Mouse (Mus musculus): Measurements from ENCODE around the gene Lrrc8a. TPM values are rescaled to one million over a fixed set of nuclear protein-coding genes. Genes with fewer than 3 reads are reported as not detected.

Lrrc8a gene
- polyA plus RNA-seq, 1 experiment from 2014 or later, result 42.5 TPM

DNA sequence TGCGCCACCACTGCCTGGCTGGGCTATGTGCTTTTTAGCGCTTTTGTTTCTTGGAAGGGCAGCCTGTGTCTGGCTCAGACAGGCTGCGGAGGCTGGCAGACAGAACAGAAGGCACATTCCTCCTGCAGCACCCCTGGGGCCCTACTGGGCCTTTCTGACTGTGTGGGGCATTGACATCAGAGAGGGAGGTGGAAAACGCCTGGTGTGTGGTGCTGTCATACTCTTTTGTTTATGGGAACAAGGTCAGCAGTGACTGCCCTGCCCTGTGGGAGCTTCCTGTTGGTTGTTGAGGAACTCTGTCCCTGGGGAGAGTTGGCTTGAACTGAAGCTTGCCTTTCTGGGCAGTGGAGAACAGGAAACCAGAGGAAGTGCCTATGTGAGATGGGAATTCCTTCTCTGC is 5.0 kb downstream of the Lrrc8a start:
- no peak overlapping the region for H3K9ac ChIP-seq
- peaks cover 51% of the 10 kb centered on the region for H3K4me1 ChIP-seq
- no peak overlapping the region for H3K4me3 ChIP-seq
- peaks cover 57% of the 10 kb centered on the region for H3K36me3 ChIP-seq
- 49% methylated on average over 4 of the region's 4 CpGs for WGBS
- no peak overlapping the region for H3K4me2 ChIP-seq
- no peak overlapping the region for H3K27ac ChIP-seq
- no peak for ATAC-seq (ENCODE audit: insufficient number of reproducible peaks, low FRiP score, low TSS enrichment, low read depth)
- no peaks in the 10 kb centered on the region for H3K9me3 ChIP-seq
- no peaks in the 10 kb centered on the region for H3K27me3 ChIP-seq

DNA sequence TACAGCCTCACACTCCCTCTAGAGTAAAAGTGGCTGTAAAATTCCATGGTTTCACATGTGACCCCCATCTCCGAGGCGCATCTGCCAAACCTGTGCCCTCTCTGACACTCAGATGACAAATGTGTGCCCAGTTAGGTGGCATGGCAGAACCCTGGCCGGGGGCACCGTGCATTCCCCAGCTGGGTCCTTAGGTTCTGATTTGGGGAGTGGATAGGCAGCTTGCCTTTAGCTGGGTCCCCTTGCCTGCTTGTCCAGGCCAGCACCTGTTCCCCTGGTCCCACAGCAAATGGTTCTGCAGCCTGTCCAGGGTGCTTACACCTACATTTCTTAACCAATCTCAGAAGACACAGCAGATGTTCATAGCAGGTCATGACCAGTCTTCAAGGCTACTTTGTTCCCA is 5.9 kb downstream of the Lrrc8a start:
- Histone ChIP-seq H3K4me2 (no peak overlapping the region), H3K27ac (no peak overlapping the region; the same call in 1 of the 2 replicates), H3K4me1 (peaks cover 50% of the 10 kb centered on the region), H3K27me3 (no peaks in the 10 kb centered on the region), H3K36me3 (peaks cover 63% of the 10 kb centered on the region), H3K9ac (no peak overlapping the region), H3K4me3 (no peak overlapping the region), H3K9me3 (no peaks in the 10 kb centered on the region)
- 86% methylated on average over 4 of the region's 4 CpGs for WGBS
- ATAC-seq (ENCODE audit: insufficient number of reproducible peaks, low FRiP score, low TSS enrichment, low read depth), result no peak

DNA sequence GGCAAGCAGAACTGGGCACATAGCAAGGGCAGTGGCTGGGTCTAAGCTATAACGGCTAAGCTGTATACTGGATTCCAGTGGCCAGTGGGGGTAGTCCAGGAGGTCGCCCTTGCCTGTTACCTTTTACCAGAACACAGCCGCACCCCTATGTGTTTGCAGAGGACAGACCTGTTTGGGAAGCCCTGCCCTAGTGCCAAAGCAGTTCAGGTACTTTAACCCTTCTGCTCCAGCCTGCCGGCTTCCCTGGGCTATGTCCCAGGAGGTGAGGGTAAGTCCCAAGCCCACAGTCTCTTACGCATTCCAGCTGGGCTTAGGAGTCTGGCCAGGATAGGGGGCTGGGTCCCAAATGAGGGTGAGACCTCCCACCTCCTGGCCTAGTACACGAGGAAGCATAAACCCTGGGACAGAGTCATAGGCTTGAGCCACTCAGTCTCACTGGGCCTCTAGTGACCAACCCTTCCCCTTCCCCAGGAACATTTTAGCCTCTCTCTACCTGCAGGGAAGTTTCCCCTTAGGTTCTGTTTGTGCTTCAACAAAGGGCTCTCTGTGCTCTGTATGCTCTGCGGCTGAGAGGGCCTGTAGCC is 7.2 kb downstream of the Lrrc8a start:
- H3K9ac ChIP-seq, result no peak overlapping the region
- H3K27me3 ChIP-seq, result no peaks in the 10 kb centered on the region
- peaks cover 76% of the 10 kb centered on the region for H3K36me3 ChIP-seq
- WGBS, result 45% methylated on average over 7 of the region's 7 CpGs
- H3K4me2 ChIP-seq, result no peak overlapping the region
- no peak overlapping the region for H3K4me3 ChIP-seq
- peaks cover 39% of the 10 kb centered on the region for H3K4me1 ChIP-seq
- peak; percentile 64; the same call in 1 of the 2 replicates for ATAC-seq (ENCODE audit: insufficient number of reproducible peaks, low FRiP score, low TSS enrichment, low read depth)
- H3K9me3 ChIP-seq, result no peaks in the 10 kb centered on the region
- H3K27ac ChIP-seq, result peak overlapping the region; percentile 70

DNA sequence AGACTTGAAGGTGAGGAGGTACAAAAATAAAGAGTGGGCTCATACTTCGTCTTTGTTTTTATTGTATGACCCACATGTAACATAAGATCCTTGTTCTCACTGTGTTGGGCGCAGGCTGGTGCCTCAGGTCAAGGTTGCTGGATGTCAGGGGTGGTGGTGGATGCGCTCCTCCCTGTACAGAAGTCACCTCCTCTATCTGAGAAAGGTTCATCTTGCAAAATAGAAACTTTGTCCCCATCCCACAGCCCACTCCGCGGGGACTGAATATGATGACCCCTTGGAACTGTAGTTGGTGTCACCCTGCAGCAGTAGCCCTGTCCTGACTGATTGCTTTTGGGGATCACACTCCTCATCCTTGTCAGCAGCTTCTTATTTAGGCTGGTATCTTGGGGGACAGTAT is 9.5 kb downstream of the Lrrc8a start:
- Histone ChIP-seq H3K9ac (no peak overlapping the region), H3K9me3 (no peaks in the 10 kb centered on the region), H3K4me1 (peaks cover 41% of the 10 kb centered on the region), H3K27me3 (no peaks in the 10 kb centered on the region), H3K27ac (no peak overlapping the region), H3K4me2 (no peak overlapping the region), H3K36me3 (peaks cover 62% of the 10 kb centered on the region), H3K4me3 (no peak overlapping the region)
- 92% methylated on average over 5 of the region's 5 CpGs for WGBS
- no peak for ATAC-seq (ENCODE audit: insufficient number of reproducible peaks, low FRiP score, low TSS enrichment, low read depth)

DNA sequence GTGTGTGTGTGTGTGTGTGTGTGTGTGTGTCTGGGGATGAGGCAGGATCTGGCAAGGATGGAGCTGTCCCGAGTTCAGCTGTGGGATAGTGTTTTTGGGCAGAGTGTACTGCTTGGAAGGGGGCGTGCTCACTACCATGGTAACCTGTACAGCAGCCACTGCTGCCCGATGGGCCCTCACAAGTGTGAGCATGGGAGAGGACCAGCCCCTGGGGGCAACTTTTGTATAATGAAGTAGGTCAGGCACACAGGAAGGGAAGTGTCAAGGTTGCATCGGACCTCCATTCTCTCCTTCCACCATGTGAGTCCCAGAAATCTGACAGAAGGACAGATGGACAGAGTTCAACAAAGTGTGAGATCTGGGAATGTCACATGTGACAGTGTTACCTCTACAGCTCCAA is 10.2 kb downstream of the Lrrc8a start:
- H3K27me3 ChIP-seq, result no peaks in the 10 kb centered on the region
- H3K4me3 ChIP-seq, result no peak overlapping the region
- WGBS, result 78% methylated on average over 4 of the region's 4 CpGs
- H3K4me1 ChIP-seq, result peaks cover 41% of the 10 kb centered on the region
- H3K36me3 ChIP-seq, result peaks cover 57% of the 10 kb centered on the region
- H3K4me2 ChIP-seq, result no peak overlapping the region
- no peaks in the 10 kb centered on the region for H3K9me3 ChIP-seq
- no peak overlapping the region for H3K27ac ChIP-seq
- ATAC-seq (ENCODE audit: insufficient number of reproducible peaks, low FRiP score, low TSS enrichment, low read depth), result no peak
- no peak overlapping the region for H3K9ac ChIP-seq

DNA sequence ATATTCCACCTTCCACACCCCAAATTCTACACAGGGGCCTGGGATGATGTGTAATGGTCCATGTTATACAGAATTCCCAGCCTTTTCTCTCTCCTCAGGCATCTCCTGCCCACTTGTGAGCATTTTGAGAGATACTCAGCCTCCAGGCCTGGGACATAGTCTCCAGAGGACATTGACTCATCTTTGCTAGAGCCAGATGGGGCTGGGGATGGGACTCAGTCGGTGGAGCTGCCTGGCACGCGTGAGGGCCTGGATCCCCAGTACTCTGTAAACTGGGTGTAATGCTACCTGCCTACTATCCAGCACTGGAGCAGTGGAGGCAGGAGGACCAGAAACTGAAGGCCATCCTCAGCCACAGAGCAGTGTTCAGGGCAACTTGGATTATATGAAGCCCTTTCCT is 11.7 kb downstream of the Lrrc8a start:
- Histone ChIP-seq H3K27ac (no peak overlapping the region), H3K9ac (no peak overlapping the region), H3K36me3 (peaks cover 43% of the 10 kb centered on the region), H3K27me3 (no peaks in the 10 kb centered on the region), H3K4me1 (peaks cover 31% of the 10 kb centered on the region), H3K9me3 (no peaks in the 10 kb centered on the region), H3K4me2 (no peak overlapping the region), H3K4me3 (no peak overlapping the region)
- WGBS, result 99% methylated on average over 3 of the region's 3 CpGs
- no peak for ATAC-seq (ENCODE audit: insufficient number of reproducible peaks, low FRiP score, low TSS enrichment, low read depth)

DNA sequence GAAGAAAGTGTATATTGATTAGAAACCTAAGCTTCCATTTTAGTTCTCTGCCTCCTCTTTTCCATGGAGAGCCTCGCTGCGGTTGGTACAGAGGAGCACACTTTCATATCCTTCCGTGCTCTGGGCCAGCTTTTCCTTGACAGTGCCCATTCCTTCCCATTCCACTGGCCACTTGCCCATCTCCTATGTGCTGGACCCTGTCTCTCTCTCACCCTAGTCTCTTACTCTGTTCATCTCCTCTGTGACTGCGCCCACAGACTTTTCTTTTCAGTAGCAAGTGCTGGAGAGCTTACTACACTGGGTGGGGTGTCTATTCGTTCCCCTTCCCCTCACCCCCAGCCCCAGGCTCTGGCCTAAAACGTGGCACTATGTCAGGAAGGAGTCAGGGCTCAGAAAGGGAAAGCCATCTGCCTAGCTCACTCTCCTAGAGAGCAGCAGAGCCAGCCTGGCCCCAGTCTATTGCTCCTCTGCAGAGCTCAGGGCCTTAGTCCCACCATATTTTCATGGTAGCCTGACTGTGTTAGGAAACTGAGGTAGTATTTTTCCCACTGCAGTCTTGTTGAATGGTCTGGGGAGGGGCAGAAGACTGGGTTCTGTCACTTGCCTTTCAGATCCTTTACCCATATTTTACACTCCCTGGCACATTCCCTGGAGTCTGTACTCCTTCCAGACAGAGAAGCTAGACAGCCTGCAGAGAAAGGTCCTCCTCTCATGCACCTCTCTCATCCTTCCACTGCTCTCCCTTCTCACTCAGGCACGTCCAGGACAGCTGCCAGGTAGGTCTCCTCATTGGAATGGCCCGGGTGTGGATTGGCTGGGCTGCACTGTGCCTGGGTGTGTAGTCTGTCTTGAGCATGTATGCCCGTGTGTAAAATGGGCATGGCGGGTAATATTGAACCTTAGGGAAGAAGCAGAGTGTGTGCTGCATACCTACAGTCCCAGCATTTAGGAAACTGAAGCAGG is 12.9 kb downstream of the Lrrc8a start:
- Histone ChIP-seq H3K27me3 (no peaks in the 10 kb centered on the region), H3K4me1 (peaks cover 21% of the 10 kb centered on the region), H3K36me3 (peaks cover 42% of the 10 kb centered on the region), H3K9me3 (no peaks in the 10 kb centered on the region), H3K4me2 (no peak overlapping the region), H3K9ac (no peak overlapping the region), H3K4me3 (no peak overlapping the region), H3K27ac (0 out of 2 replicates have a peak overlapping the region, but pooled peaks have one; percentile 24)
- no peak for ATAC-seq (ENCODE audit: insufficient number of reproducible peaks, low FRiP score, low TSS enrichment, low read depth)
- WGBS, result 86% methylated on average over 10 of the region's 10 CpGs

DNA sequence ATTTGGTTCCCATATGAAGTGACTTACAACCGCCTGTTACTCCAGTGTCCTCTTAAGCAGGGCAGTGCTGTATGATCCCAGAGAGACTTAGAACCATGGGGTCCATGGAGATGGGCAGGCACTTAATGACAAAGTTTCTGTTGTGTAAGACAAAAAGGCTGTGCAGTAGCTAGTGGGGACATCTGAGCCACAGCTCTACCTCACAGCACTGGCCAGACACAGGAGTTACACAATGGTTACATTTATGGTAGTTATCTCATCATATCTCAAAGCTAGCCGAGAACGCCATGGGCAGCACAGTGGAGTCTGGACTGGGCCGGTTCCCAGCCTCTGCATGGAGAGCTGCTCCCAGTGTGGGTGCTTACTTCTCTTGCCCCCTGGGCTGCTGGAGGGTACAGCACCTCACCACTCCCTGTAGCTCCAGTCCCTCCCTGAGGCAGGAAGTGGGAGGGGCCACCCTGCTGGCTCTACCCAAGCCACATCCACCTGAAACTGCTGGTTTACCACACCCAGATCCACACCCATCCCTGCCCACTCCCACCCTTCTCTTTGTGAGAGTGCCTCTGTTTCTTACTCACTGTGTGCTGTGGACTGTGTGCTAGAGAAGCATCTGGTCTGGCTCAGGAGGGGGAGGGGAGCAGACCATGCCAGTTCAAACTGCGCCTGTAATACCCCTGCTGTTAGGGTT is 14.0 kb downstream of the Lrrc8a start:
- no peak overlapping the region for H3K4me2 ChIP-seq
- ATAC-seq (ENCODE audit: insufficient number of reproducible peaks, low FRiP score, low TSS enrichment, low read depth), result 0 out of 2 replicates have a peak, but pooled peaks have one; percentile 30
- peak overlapping the region; percentile 38 for H3K27ac ChIP-seq
- H3K4me1 ChIP-seq, result peaks cover 16% of the 10 kb centered on the region
- H3K9me3 ChIP-seq, result no peaks in the 10 kb centered on the region
- H3K36me3 ChIP-seq, result peaks cover 45% of the 10 kb centered on the region
- H3K9ac ChIP-seq, result no peak overlapping the region
- H3K27me3 ChIP-seq, result no peaks in the 10 kb centered on the region
- H3K4me3 ChIP-seq, result no peak overlapping the region
- WGBS, result 70% methylated on average over 5 of the region's 5 CpGs

DNA sequence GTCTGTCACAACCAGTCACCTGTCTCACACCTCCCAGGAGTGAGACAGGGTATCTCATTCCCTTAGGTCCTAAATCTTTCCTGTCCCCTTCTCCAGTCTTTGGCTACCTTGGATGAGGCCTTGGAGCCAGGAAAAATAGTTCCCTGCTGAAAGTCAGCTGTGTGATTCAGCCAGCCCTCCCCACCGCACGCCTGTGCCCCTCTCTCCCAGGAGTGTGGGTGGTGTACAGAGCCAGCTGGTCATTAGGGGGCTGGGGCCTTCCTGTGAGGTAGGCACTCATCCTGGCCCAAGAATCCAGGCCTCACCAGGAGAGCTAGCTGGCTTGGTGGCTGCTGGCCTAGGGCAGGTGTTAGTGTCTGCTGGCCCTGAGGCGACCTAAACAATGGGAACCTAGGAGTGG is 15.0 kb downstream of the Lrrc8a start:
- Histone ChIP-seq H3K4me1 (peaks cover 16% of the 10 kb centered on the region), H3K4me2 (no peak overlapping the region), H3K27me3 (no peaks in the 10 kb centered on the region), H3K27ac (no peak overlapping the region), H3K36me3 (peaks cover 53% of the 10 kb centered on the region), H3K9ac (no peak overlapping the region), H3K9me3 (no peaks in the 10 kb centered on the region), H3K4me3 (no peak overlapping the region)
- 70% methylated on average over 3 of the region's 3 CpGs for WGBS
- no peak for ATAC-seq (ENCODE audit: insufficient number of reproducible peaks, low FRiP score, low TSS enrichment, low read depth)

DNA sequence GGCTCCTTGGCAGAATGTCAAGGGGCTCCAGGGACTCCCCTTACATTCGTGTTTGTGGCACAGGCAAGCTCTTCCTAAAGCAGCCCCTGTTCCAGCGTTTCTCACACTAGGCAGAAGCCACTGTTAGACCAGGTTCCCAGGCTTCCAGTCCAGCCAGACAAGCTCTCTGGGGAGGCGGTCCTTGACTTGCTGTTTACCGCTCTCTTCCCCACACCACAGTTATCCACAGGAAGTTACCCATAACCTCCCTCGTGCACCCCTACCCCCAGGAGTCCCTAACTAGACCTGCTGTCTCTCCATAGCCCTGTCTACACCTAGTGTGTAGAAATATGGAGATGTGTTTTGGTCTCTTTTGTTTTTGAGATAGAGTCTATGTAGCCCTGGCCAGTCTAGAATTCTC is 16.3 kb downstream of the Lrrc8a start:
- H3K4me2 ChIP-seq, result no peak overlapping the region
- H3K36me3 ChIP-seq, result peaks cover 56% of the 10 kb centered on the region
- no peaks in the 10 kb centered on the region for H3K9me3 ChIP-seq
- WGBS, result 76% methylated on average over 5 of the region's 5 CpGs
- H3K4me1 ChIP-seq, result peaks cover 22% of the 10 kb centered on the region
- ATAC-seq (ENCODE audit: insufficient number of reproducible peaks, low FRiP score, low TSS enrichment, low read depth), result no peak
- no peaks in the 10 kb centered on the region for H3K27me3 ChIP-seq
- no peak overlapping the region for H3K4me3 ChIP-seq
- no peak overlapping the region for H3K27ac ChIP-seq
- H3K9ac ChIP-seq, result no peak overlapping the region

DNA sequence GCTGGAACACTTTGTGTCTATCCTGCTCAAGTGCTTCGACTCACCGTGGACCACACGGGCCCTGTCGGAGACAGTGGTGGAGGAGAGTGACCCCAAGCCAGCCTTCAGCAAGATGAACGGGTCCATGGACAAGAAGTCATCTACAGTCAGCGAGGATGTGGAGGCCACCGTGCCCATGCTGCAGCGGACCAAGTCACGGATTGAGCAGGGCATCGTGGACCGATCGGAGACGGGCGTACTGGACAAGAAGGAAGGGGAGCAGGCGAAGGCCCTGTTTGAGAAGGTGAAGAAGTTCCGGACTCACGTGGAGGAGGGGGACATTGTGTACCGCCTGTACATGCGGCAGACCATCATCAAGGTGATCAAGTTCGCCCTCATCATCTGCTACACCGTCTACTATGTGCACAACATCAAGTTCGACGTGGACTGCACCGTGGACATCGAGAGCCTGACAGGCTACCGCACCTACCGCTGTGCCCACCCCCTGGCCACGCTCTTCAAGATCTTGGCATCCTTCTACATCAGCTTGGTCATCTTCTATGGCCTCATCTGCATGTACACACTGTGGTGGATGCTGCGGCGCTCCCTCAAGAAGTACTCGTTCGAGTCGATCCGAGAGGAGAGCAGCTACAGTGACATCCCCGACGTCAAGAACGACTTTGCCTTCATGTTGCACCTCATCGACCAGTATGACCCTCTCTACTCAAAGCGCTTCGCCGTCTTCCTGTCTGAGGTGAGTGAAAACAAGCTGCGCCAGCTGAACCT is 18.3 kb downstream of the Lrrc8a start:
- Histone ChIP-seq H3K9me3 (no peaks in the 10 kb centered on the region), H3K4me2 (no peak overlapping the region), H3K4me3 (no peak overlapping the region), H3K36me3 (peaks cover 59% of the 10 kb centered on the region), H3K4me1 (peaks cover 26% of the 10 kb centered on the region), H3K27me3 (no peaks in the 10 kb centered on the region), H3K9ac (no peak overlapping the region), H3K27ac (no peak overlapping the region)
- no peak for ATAC-seq (ENCODE audit: insufficient number of reproducible peaks, low FRiP score, low TSS enrichment, low read depth)
- 97% methylated on average over 42 of the region's 42 CpGs for WGBS
